Mouse (Mus musculus): ENCODE results near the gene Gprasp1.

Gprasp1 gene

GRCm38 (mm10) chrX:135837896-135838295 is 95.4 kb downstream of the Gprasp1 start:
- DNase-seq (ENCODE audit: low spot score), result no peak

GRCm38 (mm10) chrX:135838521-135839360 is 96.2 kb downstream of the Gprasp1 start, which contains the start of gene Gprasp2:
Gene Gprasp2 (plus strand): TSS chrX:135839034.
- peak; percentile 57 for DNase-seq (ENCODE audit: low spot score)

GRCm38 (mm10) chrX:135839397-135840391 is 97.2 kb downstream of the Gprasp1 start:
- peak; percentile 43 for DNase-seq (ENCODE audit: low spot score)

Measured in testis, postnatal 10 days (tissue).